Mouse (Mus musculus): Measurements from ENCODE around the gene Nppb. TPM values are rescaled to one million over a fixed set of nuclear protein-coding genes. Genes with fewer than 3 reads are reported as not detected.

The Nppb gene
- polyA plus RNA-seq, 1 experiment from 2014 or later: 0.33 TPM

GRCm38 (mm10) chr4:147979441-147979860 lies 6.1 kb upstream of the Nppb start:
- Histone ChIP-seq H3K4me1 (no peaks in the 10 kb centered on the region), H3K4me3 (replicated peaks) (no peak overlapping the region), H3K36me3 (no peaks in the 10 kb centered on the region), H3K27me3 (replicated peaks) (no peaks in the 10 kb centered on the region), H3K27ac (replicated peaks) (no peak overlapping the region), H3K4me2 (no peak overlapping the region), H3K9ac (replicated peaks) (no peak overlapping the region), H3K9me3 (replicated peaks) (no peaks in the 10 kb centered on the region)
- ATAC-seq (ENCODE audit: low FRiP score): no peak
- WGBS: 77% methylated on average over 7 of the region's 7 CpGs

GRCm38 (mm10) chr4:147993571-147994095 lies 8.0 kb downstream of the Nppb start:
- H3K4me2 ChIP-seq: no peak overlapping the region
- ATAC-seq (ENCODE audit: low FRiP score): no peak
- H3K27ac ChIP-seq (replicated peaks): no peak overlapping the region
- no peaks in the 10 kb centered on the region for H3K9me3 ChIP-seq (replicated peaks)
- H3K36me3 ChIP-seq: no peaks in the 10 kb centered on the region
- no peak overlapping the region for H3K9ac ChIP-seq (replicated peaks)
- no peaks in the 10 kb centered on the region for H3K27me3 ChIP-seq (replicated peaks)
- H3K4me3 ChIP-seq (replicated peaks): no peak overlapping the region
- no peaks in the 10 kb centered on the region; the same call in 1 of the 2 replicates for H3K4me1 ChIP-seq
- 66% methylated on average over 7 of the region's 7 CpGs for WGBS

- no peaks in the 10 kb centered on the region for H3K9me3 ChIP-seq (replicated peaks)
- no peak overlapping the region for H3K4me2 ChIP-seq
- peaks cover 10% of the 10 kb centered on the region for H3K4me1 ChIP-seq
- H3K27me3 ChIP-seq (replicated peaks): no peaks in the 10 kb centered on the region
- H3K36me3 ChIP-seq: no peaks in the 10 kb centered on the region
- WGBS: 87% methylated on average over 3 of the region's 3 CpGs
- H3K27ac ChIP-seq (replicated peaks): no peak overlapping the region
- no peak overlapping the region for H3K9ac ChIP-seq (replicated peaks)
- ATAC-seq (ENCODE audit: low FRiP score): no peak
- H3K4me3 ChIP-seq (replicated peaks): no peak overlapping the region
Observed at GRCm38 (mm10) chr4:147995311-147995710, 9.7 kb downstream of the Nppb start.

GRCm38 (mm10) chr4:148000202-148000772 lies 14.7 kb downstream of the Nppb start, which contains the start of gene Nppa:
Nppa (plus strand) TSS chr4:148000722.
- Histone ChIP-seq H3K9ac (replicated peaks) (peak within 1 kb of the TSS; percentile 8; the same call in 1 of the 2 replicates), H3K27me3 (replicated peaks) (no peaks in the 10 kb centered on the region), H3K36me3 (peaks cover 22% of the 10 kb centered on the region), H3K27ac (replicated peaks) (peak within 1 kb of the TSS; percentile 19; the same call in 1 of the 2 replicates), H3K4me1 (peaks cover 27% of the 10 kb centered on the region), H3K4me2 (peak within 1 kb of the TSS; percentile 13), H3K4me3 (replicated peaks) (no peak within 1 kb of the TSS), H3K9me3 (replicated peaks) (no peaks in the 10 kb centered on the region)
- WGBS: 26% methylated on average over 12 of the region's 12 CpGs
- peak; percentile 48; the same call in 1 of the 2 replicates for ATAC-seq (ENCODE audit: low FRiP score)

GRCm38 (mm10) chr4:148001013-148001789 lies 15.6 kb downstream of the Nppb start:
- H3K4me3 ChIP-seq (replicated peaks): no peak overlapping the region
- 0 out of 2 replicates have a peak, but pooled peaks have one; percentile 26 for ATAC-seq (ENCODE audit: low FRiP score)
- peaks cover 32% of the 10 kb centered on the region for H3K36me3 ChIP-seq
- H3K27ac ChIP-seq (replicated peaks): peak overlapping the region; percentile 19; the same call in 1 of the 2 replicates
- H3K4me2 ChIP-seq: no peak overlapping the region
- no peak overlapping the region for H3K9ac ChIP-seq (replicated peaks)
- H3K4me1 ChIP-seq: peaks cover 27% of the 10 kb centered on the region
- 65% methylated on average over 17 of the region's 17 CpGs for WGBS
- no peaks in the 10 kb centered on the region for H3K27me3 ChIP-seq (replicated peaks)
- H3K9me3 ChIP-seq (replicated peaks): no peaks in the 10 kb centered on the region

GRCm38 (mm10) chr4:148001866-148002265 lies 16.3 kb downstream of the Nppb start:
- no peak for ATAC-seq (ENCODE audit: low FRiP score)
- no peak overlapping the region for H3K4me3 ChIP-seq (replicated peaks)
- peaks cover 38% of the 10 kb centered on the region for H3K36me3 ChIP-seq
- H3K27me3 ChIP-seq (replicated peaks): no peaks in the 10 kb centered on the region
- whole genome bisulfite sequencing: 36% methylated on average over 8 of the region's 8 CpGs
- H3K4me2 ChIP-seq: no peak overlapping the region
- no peak overlapping the region for H3K9ac ChIP-seq (replicated peaks)
- H3K9me3 ChIP-seq (replicated peaks): no peaks in the 10 kb centered on the region
- H3K27ac ChIP-seq (replicated peaks): peak overlapping the region; percentile 19; the same call in 1 of the 2 replicates
- H3K4me1 ChIP-seq: peaks cover 27% of the 10 kb centered on the region

GRCm38 (mm10) chr4:148004361-148004760 lies 18.8 kb downstream of the Nppb start:
- 86% methylated on average over 7 of the region's 7 CpGs for WGBS
- Histone ChIP-seq H3K9ac (replicated peaks) (no peak overlapping the region), H3K4me2 (no peak overlapping the region), H3K27ac (replicated peaks) (no peak overlapping the region), H3K9me3 (replicated peaks) (no peaks in the 10 kb centered on the region), H3K36me3 (peaks cover 63% of the 10 kb centered on the region), H3K4me1 (peaks cover 25% of the 10 kb centered on the region), H3K27me3 (replicated peaks) (no peaks in the 10 kb centered on the region), H3K4me3 (replicated peaks) (no peak overlapping the region)
- ATAC-seq (ENCODE audit: low FRiP score): no peak

- no peaks in the 10 kb centered on the region for H3K9me3 ChIP-seq (replicated peaks)
- peaks cover 99% of the 10 kb centered on the region for H3K36me3 ChIP-seq
- H3K27ac ChIP-seq (replicated peaks): no peak overlapping the region
- H3K9ac ChIP-seq (replicated peaks): no peak overlapping the region
- WGBS: 86% methylated on average over 4 of the region's 4 CpGs
- H3K27me3 ChIP-seq (replicated peaks): no peaks in the 10 kb centered on the region
- H3K4me3 ChIP-seq (replicated peaks): no peak overlapping the region
- no peak for ATAC-seq (ENCODE audit: low FRiP score)
- H3K4me1 ChIP-seq: no peaks in the 10 kb centered on the region
- no peak overlapping the region for H3K4me2 ChIP-seq
Observed at GRCm38 (mm10) chr4:148008412-148008811, 22.8 kb downstream of the Nppb start.

GRCm38 (mm10) chr4:148009641-148010040 lies 24.1 kb downstream of the Nppb start:
- no peak for ATAC-seq (ENCODE audit: low FRiP score)
- no peak overlapping the region for H3K4me3 ChIP-seq (replicated peaks)
- no peak overlapping the region for H3K4me2 ChIP-seq
- H3K27me3 ChIP-seq (replicated peaks): no peaks in the 10 kb centered on the region
- H3K27ac ChIP-seq (replicated peaks): no peak overlapping the region
- H3K36me3 ChIP-seq: peaks cover 100% of the 10 kb centered on the region
- WGBS: 96% methylated on average over 2 of the region's 2 CpGs
- no peak overlapping the region for H3K9ac ChIP-seq (replicated peaks)
- no peaks in the 10 kb centered on the region for H3K9me3 ChIP-seq (replicated peaks)
- H3K4me1 ChIP-seq: no peaks in the 10 kb centered on the region

GRCm38 (mm10) chr4:148011332-148011731 lies 25.7 kb downstream of the Nppb start:
- Histone ChIP-seq H3K4me3 (replicated peaks) (no peak overlapping the region), H3K4me1 (no peaks in the 10 kb centered on the region), H3K9me3 (replicated peaks) (no peaks in the 10 kb centered on the region), H3K36me3 (peaks cover 100% of the 10 kb centered on the region), H3K27me3 (replicated peaks) (no peaks in the 10 kb centered on the region), H3K4me2 (no peak overlapping the region), H3K27ac (replicated peaks) (no peak overlapping the region), H3K9ac (replicated peaks) (no peak overlapping the region)
- ATAC-seq (ENCODE audit: low FRiP score): no peak
- 58% methylated on average over 3 of the region's 3 CpGs for WGBS

GRCm38 (mm10) chr4:148012216-148012615 lies 26.6 kb downstream of the Nppb start:
- no peak overlapping the region for H3K27ac ChIP-seq (replicated peaks)
- WGBS: 98% methylated on average over 4 of the region's 4 CpGs
- H3K4me1 ChIP-seq: no peaks in the 10 kb centered on the region
- H3K9me3 ChIP-seq (replicated peaks): no peaks in the 10 kb centered on the region
- no peak overlapping the region for H3K9ac ChIP-seq (replicated peaks)
- no peak overlapping the region for H3K4me2 ChIP-seq
- ATAC-seq (ENCODE audit: low FRiP score): no peak
- H3K4me3 ChIP-seq (replicated peaks): no peak overlapping the region
- peaks cover 100% of the 10 kb centered on the region for H3K36me3 ChIP-seq
- H3K27me3 ChIP-seq (replicated peaks): no peaks in the 10 kb centered on the region

GRCm38 (mm10) chr4:148015418-148015817 lies 29.8 kb downstream of the Nppb start:
- H3K9ac ChIP-seq (replicated peaks): no peak overlapping the region
- no peak overlapping the region for H3K27ac ChIP-seq (replicated peaks)
- no peaks in the 10 kb centered on the region for H3K9me3 ChIP-seq (replicated peaks)
- H3K27me3 ChIP-seq (replicated peaks): no peaks in the 10 kb centered on the region
- no peak for ATAC-seq (ENCODE audit: low FRiP score)
- H3K36me3 ChIP-seq: peaks cover 97% of the 10 kb centered on the region
- H3K4me2 ChIP-seq: no peak overlapping the region
- 85% methylated on average over 10 of the region's 10 CpGs for WGBS
- no peaks in the 10 kb centered on the region; the same call in 1 of the 2 replicates for H3K4me1 ChIP-seq
- no peak overlapping the region for H3K4me3 ChIP-seq (replicated peaks)

All from neural tube, embryonic 15.5 days (tissue).